Mouse (Mus musculus) CH12.LX (cell line): ENCODE measurements around the gene Pccb. TPM values are rescaled to one million over a fixed set of nuclear protein-coding genes. Genes with fewer than 3 reads are reported as not detected.
A peak's percentile ranks its signal among the peaks of the same experiment; 100 is the strongest.

Experiments
- DNase-seq: peaks from one replicate; pipeline ENCODE4 v3.0.0-alpha.2; 2013; ENCODE audit errors: extremely low read depth
- H3K27ac ChIP-seq: 2 replicates; pipeline ENCODE4 v1.5.1; 2012; ENCODE audit warnings: low read depth, mild to moderate bottlenecking, control low read depth, moderate library complexity; ENCODE audit not compliant: insufficient read depth
- H3K27me3 ChIP-seq: replicated peaks from 2 replicates; pipeline ENCODE3; 2012; ENCODE audit warnings: inconsistent platforms
- H3K36me3 ChIP-seq, 2 experiments: replicated peaks in 1 of 2; 2 replicates each; pipeline versions ENCODE3 to v1.6.1; 2012; ENCODE audit warnings: inconsistent platforms in 1 of 2, low read length in 1 of 2, mild to moderate bottlenecking in 1 of 2, mixed read lengths in 1 of 2, moderate library complexity in 1 of 2; ENCODE audit not compliant: control insufficient read depth in 1 of 2, insufficient read depth in 1 of 2
- H3K4me1 ChIP-seq, 2 experiments: 2 replicates each; pipeline ENCODE4 v1.6.1; 2012; ENCODE audit warnings: inconsistent platforms in 1 of 2, moderate library complexity in 1 of 2; ENCODE audit not compliant: insufficient read depth in 2 of 2, control insufficient read depth in 1 of 2
- H3K4me2 ChIP-seq: 2 replicates; pipeline ENCODE4 v1.6.1; 2012; ENCODE audit warnings: low read depth, mild to moderate bottlenecking, control low read depth; ENCODE audit not compliant: poor library complexity, insufficient read depth, severe bottlenecking
- H3K4me3 ChIP-seq, 3 experiments: fragments of 150-350 bp in 1 of 3; sonication (generic) in 1 of 3; replicated peaks in 1 of 3; 2 replicates each; pipeline versions ENCODE3 to v1.5.1; 2011 to 2012; ENCODE audit warnings: low read depth in 2 of 3, low read length in 2 of 3, mild to moderate bottlenecking in 2 of 3, moderate library complexity in 2 of 3, control low read depth in 1 of 3, improper control_type of control experiment in 1 of 3, inconsistent platforms in 1 of 3, mixed read lengths in 1 of 3; ENCODE audit not compliant: poor library complexity in 1 of 3
- H3K79me2 ChIP-seq: replicated peaks from 2 replicates; pipeline ENCODE4 v1.6.1; 2012; ENCODE audit warnings: mild to moderate bottlenecking, moderate library complexity; ENCODE audit not compliant: control insufficient read depth, poor library complexity, insufficient read depth, severe bottlenecking; ENCODE audit errors: extremely low read depth
- H3K9ac ChIP-seq: 2 replicates; pipeline ENCODE4 v1.6.1; 2012; ENCODE audit warnings: low read depth, mild to moderate bottlenecking, control low read depth, moderate library complexity; ENCODE audit not compliant: insufficient read depth
- H3K9me3 ChIP-seq: replicated peaks from 2 replicates; pipeline ENCODE3; 2012; ENCODE audit warnings: low read length, inconsistent platforms, mixed read lengths
- BHLHE40 ChIP-seq: IDR thresholded peaks from 2 replicates; pipeline ENCODE4 v1.6.1; 2011; ENCODE audit warnings: mild to moderate bottlenecking, low read depth, low read length, improper control_type of control experiment
- CHD1 ChIP-seq: IDR thresholded peaks from 2 replicates; pipeline ENCODE4 v1.6.1; 2012; ENCODE audit warnings: low read depth, low read length, improper control_type of control experiment, inconsistent platforms
- CHD2 ChIP-seq: IDR thresholded peaks from 2 replicates; pipeline ENCODE4 v1.6.1; 2011; ENCODE audit warnings: low read length, improper control_type of control experiment
- CTCF ChIP-seq, 2 experiments: IDR thresholded peaks in 1 of 2; conservative IDR thresholded peaks in 1 of 2; 2 replicates each; pipeline ENCODE4 v1.5.1; 2011 to 2012; ENCODE audit warnings: low read depth in 2 of 2, low read length in 2 of 2, improper control_type of control experiment in 1 of 2, inconsistent platforms in 1 of 2, mild to moderate bottlenecking in 1 of 2, moderate library complexity in 1 of 2
- E2F4 ChIP-seq: IDR thresholded peaks from 2 replicates; pipeline ENCODE4 v1.6.1; 2011; ENCODE audit warnings: low read depth, low read length, improper control_type of control experiment; ENCODE audit not compliant: insufficient replicate concordance
- EP300 ChIP-seq: IDR thresholded peaks from 2 replicates; pipeline ENCODE4 v1.6.1; 2011; ENCODE audit warnings: low read length, improper control_type of control experiment
- ETS1 ChIP-seq: conservative IDR thresholded peaks from 2 replicates; pipeline ENCODE4 v1.6.1; 2012; ENCODE audit warnings: low read depth, mild to moderate bottlenecking, inconsistent platforms, low read length, improper control_type of control experiment, moderate library complexity
- HCFC1 ChIP-seq: IDR thresholded peaks from 2 replicates; pipeline ENCODE4 v1.6.1; 2012; ENCODE audit warnings: low read depth, mild to moderate bottlenecking, inconsistent platforms, low read length, improper control_type of control experiment
- JUND ChIP-seq: conservative IDR thresholded peaks from 2 replicates; pipeline ENCODE4 v1.6.1; 2011; ENCODE audit warnings: low read depth, low read length, improper control_type of control experiment
- MAZ ChIP-seq: IDR thresholded peaks from 2 replicates; pipeline ENCODE4 v1.6.1; 2012; ENCODE audit warnings: low read depth, mild to moderate bottlenecking, inconsistent platforms, low read length, improper control_type of control experiment, moderate library complexity
- NRF1 ChIP-seq: IDR thresholded peaks from 2 replicates; pipeline ENCODE4 v1.6.1; 2014; ENCODE audit warnings: low read depth, mild to moderate bottlenecking, inconsistent platforms, low read length, improper control_type of control experiment, moderate library complexity
- POLR2AphosphoS2 ChIP-seq: IDR thresholded peaks from 2 replicates; pipeline ENCODE4 v1.6.1; 2011; ENCODE audit warnings: low read depth, low read length, improper control_type of control experiment
- RAD21 ChIP-seq: IDR thresholded peaks from 2 replicates; pipeline ENCODE4 v1.6.1; 2011; ENCODE audit warnings: low read depth, mild to moderate bottlenecking, low read length, improper control_type of control experiment, moderate library complexity
- RCOR1 ChIP-seq: conservative IDR thresholded peaks from 2 replicates; pipeline ENCODE4 v1.6.1; 2012; ENCODE audit warnings: low read depth, mild to moderate bottlenecking, inconsistent platforms, low read length, improper control_type of control experiment
- SIN3A ChIP-seq: IDR thresholded peaks from 2 replicates; pipeline ENCODE4 v1.6.1; 2012; ENCODE audit warnings: low read length, improper control_type of control experiment, inconsistent platforms
- TBP ChIP-seq: conservative IDR thresholded peaks from 2 replicates; pipeline ENCODE4 v1.6.1; 2011; ENCODE audit warnings: low read depth, low read length, improper control_type of control experiment
- UBTF ChIP-seq: IDR thresholded peaks from 2 replicates; pipeline ENCODE4 v1.6.1; 2012; ENCODE audit warnings: low read depth, mild to moderate bottlenecking, inconsistent platforms, low read length, improper control_type of control experiment, moderate library complexity
- USF1 ChIP-seq: IDR thresholded peaks from 2 replicates; pipeline ENCODE4 v1.6.1; 2014; ENCODE audit warnings: low read depth, mild to moderate bottlenecking, inconsistent platforms, low read length, improper control_type of control experiment
- USF2 ChIP-seq: conservative IDR thresholded peaks from 2 replicates; pipeline ENCODE4 v1.6.1; 2011; ENCODE audit warnings: low read depth, low read length, improper control_type of control experiment
- ZNF384 ChIP-seq: IDR thresholded peaks from 2 replicates; pipeline ENCODE4 v1.6.1; 2012; ENCODE audit warnings: low read depth, low read length, improper control_type of control experiment, inconsistent platforms
- dilution Hi-C: fragments of 300-500 bp; cut with MboI; formaldehyde crosslinking; loops from 2 replicates; pipeline ENCODE4 v1.14.3; 2020; ENCODE audit warnings: low sequenced_read_pairs; ENCODE audit not compliant: extremely low pct_unique_long_range_greater_than_20kb, extremely low pct_ligation_motif_present
- in situ Hi-C: fragments of 300-500 bp; cut with MboI; formaldehyde crosslinking; loops from 3 replicates; pipeline ENCODE4 v1.14.3; 2019; ENCODE audit warnings: low sequenced_read_pairs, low pct_ligation_motif_present, low pct_unique_long_range_greater_than_20kb, mixed read lengths
- polyA plus RNA-seq: library from polyadenylated mRNA; unstranded; fragments of >175 nt; gene quantifications from 2 replicates; pipeline ENCODE4 v1.2.1, GENCODE M21; 2012; ENCODE audit warnings: low read depth; ENCODE audit not compliant: insufficient read length
- total RNA-seq, 2 experiments: library from RNA; depleted of rRNA; stranded (reverse); fragments of 300-350 nt in 1 of 2; fragments of >200 nt in 1 of 2; gene quantifications; 2 replicates each; pipeline ENCODE4 v1.2.3; 2012 to 2014

The Pccb gene
- total and polyA plus RNA-seq, 3 experiments, result 18.4 to 31.6 (median 18.7) TPM

GRCm38 (mm10) chr9:101038634-101039033, 3.9 kb upstream of the Pccb start:
- Histone ChIP-seq H3K36me3 (no peaks in the 10 kb centered on the region), H3K4me2 (no peak overlapping the region), H3K9ac (no peak overlapping the region), H3K79me2 (no peaks in the 10 kb centered on the region), H3K27ac (no peak overlapping the region), H3K9me3 (no peaks in the 10 kb centered on the region), H3K4me3 (no peak overlapping the region), H3K27me3 (no peaks in the 10 kb centered on the region), H3K4me1 (peaks cover 11 to 22% of the 10 kb centered on the region in 2 experiments; a peak in 3 of 4 replicates)
- in situ Hi-C loops (no loop called here), dilution Hi-C loops (no loop called here)
- no peak for DNase-seq
- TF ChIP-seq USF1, result no peak
- no peak for TF ChIP-seq HCFC1
- TF ChIP-seq RCOR1, result no peak
- no peak for TF ChIP-seq POLR2AphosphoS2
- no peak for TF ChIP-seq BHLHE40
- TF ChIP-seq UBTF, result no peak
- no peak for TF ChIP-seq CTCF (conservative IDR thresholded peaks at IDR 0.05 in 1 of 2, IDR thresholded peaks at IDR 0.05 in 1 of 2; ENCODE audit: low read depth in 2 of 2, low read length in 2 of 2)
- no peak for TF ChIP-seq RAD21
- no peak for TF ChIP-seq USF2
- no peak for TF ChIP-seq JUND
- TF ChIP-seq ZNF384, result no peak

- TF ChIP-seq CHD1, result no peak
- no peak for TF ChIP-seq E2F4
- no peak for TF ChIP-seq RCOR1
- no peak for TF ChIP-seq USF1
- no peak for TF ChIP-seq SIN3A
- TF ChIP-seq CHD2, result no peak
- TF ChIP-seq CTCF (conservative IDR thresholded peaks at IDR 0.05 in 1 of 2, IDR thresholded peaks at IDR 0.05 in 1 of 2; ENCODE audit: low read depth in 2 of 2, low read length in 2 of 2), result no peak
- TF ChIP-seq POLR2AphosphoS2, result no peak
- no peak for TF ChIP-seq NRF1
- no peak for TF ChIP-seq TBP
- no peak for TF ChIP-seq MAZ
- no peak; the same call in 1 of the 2 replicates for TF ChIP-seq EP300
- TF ChIP-seq ETS1, result no peak
- no peak for TF ChIP-seq UBTF
- Histone ChIP-seq H3K4me2 (peak overlapping the region; percentile 83), H3K27ac (no peak overlapping the region), H3K4me1 (peaks cover 10 to 26% of the 10 kb centered on the region in 2 experiments; a peak in 3 of 4 replicates), H3K27me3 (no peaks in the 10 kb centered on the region), H3K9ac (peak overlapping the region; percentile 45; the same call in 1 of the 2 replicates), H3K4me3 (no peak overlapping the region), H3K9me3 (no peaks in the 10 kb centered on the region), H3K79me2 (no peaks in the 10 kb centered on the region), H3K36me3 (no peaks in the 10 kb centered on the region)
- DNase-seq, result no peak
- dilution Hi-C loops, result no loop called here
- in situ Hi-C loops, result no loop called here
Observed at GRCm38 (mm10) chr9:101037396-101037795, 2.7 kb upstream of the Pccb start.
